Mouse (Mus musculus) hindbrain, embryonic 16.5 days (tissue): ENCODE measurements around the gene Hoxa13. TPM values are rescaled to one million over a fixed set of nuclear protein-coding genes. Genes with fewer than 3 reads are reported as not detected.

ENCODE experiments used
- ATAC-seq: fragments of 200-750 bp; cut with Nextera tagmentation; 2 replicates; pipeline ENCODE4 v1.8.0; 2017; ENCODE audit warnings: moderate TSS enrichment, moderate library complexity
- H3K27ac ChIP-seq: fragments of 300-500 bp; sonication (generic); 2 replicates; pipeline ENCODE4 v1.5.1; 2014; ENCODE audit warnings: low read depth, mild to moderate bottlenecking, control low read depth, low read length, moderate library complexity
- H3K27me3 ChIP-seq: fragments of 300-500 bp; sonication (generic); replicated peaks from 2 replicates; pipeline ENCODE4 v1.6.1; 2014; ENCODE audit warnings: low read length; ENCODE audit not compliant: control insufficient read depth, insufficient read depth
- H3K36me3 ChIP-seq: fragments of 300-500 bp; sonication (generic); 2 replicates; pipeline ENCODE4 v1.6.1; 2014; ENCODE audit warnings: mild to moderate bottlenecking, low read length, moderate library complexity, mixed read lengths; ENCODE audit not compliant: control insufficient read depth, insufficient read depth
- H3K4me1 ChIP-seq: fragments of 300-500 bp; sonication (generic); 2 replicates; pipeline ENCODE4 v1.6.1; 2014; ENCODE audit warnings: low read depth, low read length; ENCODE audit not compliant: control insufficient read depth, insufficient read depth
- H3K4me2 ChIP-seq: fragments of 300-500 bp; sonication (generic); 2 replicates; pipeline ENCODE4 v1.6.1; 2014; ENCODE audit warnings: mild to moderate bottlenecking, low read length, control low read depth, moderate library complexity
- H3K4me3 ChIP-seq: fragments of 300-500 bp; sonication (generic); 2 replicates; pipeline ENCODE4 v1.5.1; 2014; ENCODE audit warnings: mild to moderate bottlenecking, low read length, control low read depth, moderate library complexity
- H3K9ac ChIP-seq: fragments of 300-500 bp; sonication (generic); 2 replicates; pipeline ENCODE4 v1.6.1; 2014; ENCODE audit warnings: low read depth, mild to moderate bottlenecking, control low read depth, low read length, moderate library complexity
- H3K9me3 ChIP-seq: fragments of 300-500 bp; sonication (generic); 2 replicates; pipeline ENCODE4 v1.6.1; 2014; ENCODE audit warnings: mild to moderate bottlenecking, low read length, moderate library complexity; ENCODE audit not compliant: control insufficient read depth
- WGBS: fragments of 180-500 bp; shearing (Covaris S2); extraction: QIAGEN DNeasy Blood & Tissue Kit; methylation state at CpG from one replicate; pipeline ENCODE4 v1.1.7; 2014; 5-methylcytosine and 5-hydroxymethylcytosine counted together
- polyA plus RNA-seq: library from polyadenylated mRNA; unstranded; fragments of >200 nt; fragmentation: Nextera tagmentation; extraction: Ambion mirVana; gene quantifications from 2 replicates; pipeline ENCODE4 v1.2.1, GENCODE M21; 2015

Hoxa13 gene
- polyA plus RNA-seq, 1 experiment from 2014 or later, result not detected

- WGBS, result 3% methylated on average over 38 of the region's 38 CpGs
- Histone ChIP-seq H3K9me3 (no peaks in the 10 kb centered on the region), H3K27ac (no peak overlapping the region), H3K27me3 (peaks cover 69% of the 10 kb centered on the region), H3K9ac (no peak overlapping the region), H3K4me1 (no peaks in the 10 kb centered on the region), H3K4me2 (no peak overlapping the region), H3K36me3 (no peaks in the 10 kb centered on the region), H3K4me3 (no peak overlapping the region)
- no peak for ATAC-seq
These were observed 31.9 kb downstream of the Hoxa13 start for GRCm38 (mm10) chr6:52228475-52229465.

GRCm38 (mm10) chr6:52227470-52228222, 33.0 kb downstream of the Hoxa13 start:
- no peaks in the 10 kb centered on the region for H3K4me1 ChIP-seq
- H3K9ac ChIP-seq, result no peak overlapping the region
- H3K27ac ChIP-seq, result no peak overlapping the region
- H3K36me3 ChIP-seq, result no peaks in the 10 kb centered on the region
- no peak overlapping the region for H3K4me3 ChIP-seq
- ATAC-seq, result no peak
- no peaks in the 10 kb centered on the region for H3K9me3 ChIP-seq
- H3K27me3 ChIP-seq, result peaks cover 69% of the 10 kb centered on the region
- 4% methylated on average over 11 of the region's 11 CpGs for WGBS
- no peak overlapping the region for H3K4me2 ChIP-seq

GRCm38 (mm10) chr6:52226569-52227257, 34.0 kb downstream of the Hoxa13 start:
- peaks cover 69% of the 10 kb centered on the region for H3K27me3 ChIP-seq
- no peak overlapping the region for H3K4me3 ChIP-seq
- no peak overlapping the region for H3K27ac ChIP-seq
- peaks cover 1% of the 10 kb centered on the region; the same call in 1 of the 2 replicates for H3K4me1 ChIP-seq
- WGBS, result 3% methylated on average over 26 of the region's 26 CpGs
- H3K36me3 ChIP-seq, result no peaks in the 10 kb centered on the region
- ATAC-seq, result no peak
- no peak overlapping the region for H3K9ac ChIP-seq
- H3K9me3 ChIP-seq, result no peaks in the 10 kb centered on the region
- no peak overlapping the region for H3K4me2 ChIP-seq

- H3K9me3 ChIP-seq, result no peaks in the 10 kb centered on the region
- no peak overlapping the region for H3K27ac ChIP-seq
- no peak for ATAC-seq
- no peaks in the 10 kb centered on the region for H3K36me3 ChIP-seq
- H3K4me3 ChIP-seq, result no peak overlapping the region; the same call in 1 of the 2 replicates
- no peak overlapping the region for H3K9ac ChIP-seq
- peaks cover 73% of the 10 kb centered on the region for H3K27me3 ChIP-seq
- 3% methylated on average over 66 of the region's 69 CpGs for WGBS
- H3K4me2 ChIP-seq, result no peak overlapping the region
- peaks cover 7% of the 10 kb centered on the region for H3K4me1 ChIP-seq
These were observed 34.8 kb downstream of the Hoxa13 start for GRCm38 (mm10) chr6:52225612-52226568.

GRCm38 (mm10) chr6:52224895-52225611, 35.6 kb downstream of the Hoxa13 start:
- H3K4me3 ChIP-seq, result no peak overlapping the region
- no peak overlapping the region for H3K27ac ChIP-seq
- no peak overlapping the region for H3K9ac ChIP-seq
- H3K9me3 ChIP-seq, result no peaks in the 10 kb centered on the region
- H3K4me1 ChIP-seq, result peaks cover 7% of the 10 kb centered on the region
- ATAC-seq, result no peak
- 4% methylated on average over 33 of the region's 36 CpGs for whole genome bisulfite sequencing
- H3K36me3 ChIP-seq, result no peaks in the 10 kb centered on the region
- H3K4me2 ChIP-seq, result no peak overlapping the region
- H3K27me3 ChIP-seq, result peaks cover 68% of the 10 kb centered on the region

GRCm38 (mm10) chr6:52223939-52224760, 36.5 kb downstream of the Hoxa13 start:
- no peak overlapping the region for H3K27ac ChIP-seq
- H3K9ac ChIP-seq, result no peak overlapping the region
- no peaks in the 10 kb centered on the region for H3K36me3 ChIP-seq
- no peak overlapping the region for H3K4me3 ChIP-seq
- ATAC-seq, result no peak
- 3% methylated on average over 24 of the region's 24 CpGs for WGBS
- H3K9me3 ChIP-seq, result no peaks in the 10 kb centered on the region
- no peak overlapping the region for H3K4me2 ChIP-seq
- peaks cover 7% of the 10 kb centered on the region for H3K4me1 ChIP-seq
- peaks cover 69% of the 10 kb centered on the region for H3K27me3 ChIP-seq

- WGBS, result 15% methylated on average over 13 of the region's 13 CpGs
- Histone ChIP-seq H3K36me3 (no peaks in the 10 kb centered on the region), H3K27ac (no peak overlapping the region), H3K9me3 (no peaks in the 10 kb centered on the region), H3K4me2 (no peak overlapping the region), H3K4me3 (no peak overlapping the region), H3K4me1 (peaks cover 7% of the 10 kb centered on the region), H3K27me3 (peaks cover 67% of the 10 kb centered on the region), H3K9ac (no peak overlapping the region)
- no peak for ATAC-seq
These were observed 38.0 kb downstream of the Hoxa13 start for GRCm38 (mm10) chr6:52222729-52223128.
